Mouse (Mus musculus) thymus, adult 18-20 months (tissue): ENCODE measurements around the gene C6.

Experiments
- DNase-seq, 2 experiments: peaks; one replicate each; pipeline ENCODE4 v3.0.0; 2022; ENCODE audit warnings: mixed read lengths in 2 of 2

C6 gene

GRCm38 (mm10) chr15:4726830-4727310 is at the start of gene C6:
C6 (plus strand) TSS chr15:4727175.
- no peak for DNase-seq

- DNase-seq = no peak
These were observed 29.4 kb upstream of the C6 start for GRCm38 (mm10) chr15:4697604-4698003.

- no peak for DNase-seq
These were observed 7.2 kb downstream of the C6 start for GRCm38 (mm10) chr15:4734150-4734549.

GRCm38 (mm10) chr15:4734996-4735609 is 8.1 kb downstream of the C6 start:
- DNase-seq = no peak

- DNase-seq = no peak
These were observed 20.7 kb downstream of the C6 start for GRCm38 (mm10) chr15:4747656-4748055.

- DNase-seq = no peak
These were observed 63.4 kb downstream of the C6 start for GRCm38 (mm10) chr15:4790378-4790777.

- DNase-seq = no peak
These were observed 69.9 kb downstream of the C6 start for GRCm38 (mm10) chr15:4796861-4797260.

GRCm38 (mm10) chr15:4804256-4804655 is 77.3 kb downstream of the C6 start:
- no peak for DNase-seq

GRCm38 (mm10) chr15:4808131-4808530 is 81.2 kb downstream of the C6 start:
- no peak for DNase-seq

- no peak for DNase-seq
These were observed 88.0 kb downstream of the C6 start for GRCm38 (mm10) chr15:4814976-4815375.

GRCm38 (mm10) chr15:4815711-4816110 is 88.7 kb downstream of the C6 start:
- DNase-seq = no peak

- DNase-seq = peak in 1 of 2 experiments; percentile 17
These were observed 89.9 kb downstream of the C6 start for GRCm38 (mm10) chr15:4816752-4817493.

- DNase-seq = no peak
These were observed 91.5 kb downstream of the C6 start for GRCm38 (mm10) chr15:4818437-4818836.

- no peak for DNase-seq
These were observed 94.2 kb downstream of the C6 start for GRCm38 (mm10) chr15:4821161-4821560.

GRCm38 (mm10) chr15:4821824-4822223 is 94.8 kb downstream of the C6 start:
- no peak for DNase-seq

GRCm38 (mm10) chr15:4827736-4828135 is 100.8 kb downstream of the C6 start:
- no peak for DNase-seq

- no peak for DNase-seq
These were observed 109.4 kb downstream of the C6 start for GRCm38 (mm10) chr15:4836354-4836753.

GRCm38 (mm10) chr15:4850015-4850414 is 123.0 kb downstream of the C6 start:
- no peak for DNase-seq
